Mouse (Mus musculus) layer of hippocampus, adult 2 months (tissue): ENCODE measurements at regions not wholly inside any gene's neighbourhood (a gene's known extent, or its start where the extent isn't known, plus 50 kb on each side); places are given as distances from the start of the nearest gene placed in this dataset.
A peak's percentile ranks its signal among the peaks of the same experiment; 100 is the strongest.

Experiments
- DNase-seq, 2 experiments: peaks; one replicate each; pipeline ENCODE4 v3.0.0; 2022; ENCODE audit warnings: low spot score in 2 of 2
- H3K27ac ChIP-seq: fragments of 200-600 bp; 2 replicates; pipeline ENCODE4 v1.8.1; 2022
- H3K4me3 ChIP-seq: fragments of 200-600 bp; 2 replicates; pipeline ENCODE4 v1.8.1; 2022; ENCODE audit warnings: mild to moderate bottlenecking
- CTCF ChIP-seq: fragments of 200-600 bp; conservative IDR thresholded peaks from 2 replicates; pipeline ENCODE4 v1.8.1; 2022; ENCODE audit warnings: antibody characterized with exemption, mild to moderate bottlenecking, moderate library complexity
- microRNA-seq, 2 experiments: library from miRNA; unstranded; fragments of <30 nt; microRNA quantifications; one replicate each; pipeline ENCODE4 v1.2.0; 2021

DNA sequence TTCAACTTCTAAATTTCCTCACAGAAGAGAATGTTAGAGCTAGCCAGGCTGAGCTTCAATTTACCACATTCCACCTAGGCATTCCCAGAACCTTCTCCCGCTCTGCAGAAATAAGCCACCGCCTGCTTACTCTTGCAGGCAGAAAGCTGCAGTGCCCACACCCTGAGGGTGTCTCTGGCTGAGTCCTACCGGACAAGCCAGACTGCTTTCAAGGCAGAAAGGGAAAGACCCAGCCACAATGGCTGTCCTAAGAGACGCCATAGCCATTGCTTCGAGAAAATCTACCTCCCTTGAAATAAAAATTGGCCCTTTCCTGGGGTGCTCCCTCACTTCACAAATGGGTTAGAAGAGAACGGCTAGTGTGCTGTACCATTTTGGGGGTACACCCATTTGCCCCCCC lies 488.1 kb downstream of the Prss52 start:
- DNase-seq: no peak
- Histone ChIP-seq H3K4me3 (peak overlapping the region; percentile 80), H3K27ac (peak overlapping the region; percentile 97)
- no peak for TF ChIP-seq CTCF

GRCm38 (mm10) chr14:64592706-64593320 lies 488.7 kb downstream of the Prss52 start:
- TF ChIP-seq CTCF: no peak
- DNase-seq: no peak

GRCm38 (mm10) chr14:64593564-64593963 lies 489.5 kb downstream of the Prss52 start:
- H3K27ac ChIP-seq: peak overlapping the region; percentile 97
- no peak for TF ChIP-seq CTCF
- H3K4me3 ChIP-seq: peak overlapping the region; percentile 80
- peak; percentile 83 to 88 for DNase-seq

More at GRCm38 (mm10) chr14:64592706-64593320, 488.7 kb downstream of the Prss52 start:
- H3K4me3 ChIP-seq: peak overlapping the region; percentile 80
- H3K27ac ChIP-seq: peak overlapping the region; percentile 97

DNA sequence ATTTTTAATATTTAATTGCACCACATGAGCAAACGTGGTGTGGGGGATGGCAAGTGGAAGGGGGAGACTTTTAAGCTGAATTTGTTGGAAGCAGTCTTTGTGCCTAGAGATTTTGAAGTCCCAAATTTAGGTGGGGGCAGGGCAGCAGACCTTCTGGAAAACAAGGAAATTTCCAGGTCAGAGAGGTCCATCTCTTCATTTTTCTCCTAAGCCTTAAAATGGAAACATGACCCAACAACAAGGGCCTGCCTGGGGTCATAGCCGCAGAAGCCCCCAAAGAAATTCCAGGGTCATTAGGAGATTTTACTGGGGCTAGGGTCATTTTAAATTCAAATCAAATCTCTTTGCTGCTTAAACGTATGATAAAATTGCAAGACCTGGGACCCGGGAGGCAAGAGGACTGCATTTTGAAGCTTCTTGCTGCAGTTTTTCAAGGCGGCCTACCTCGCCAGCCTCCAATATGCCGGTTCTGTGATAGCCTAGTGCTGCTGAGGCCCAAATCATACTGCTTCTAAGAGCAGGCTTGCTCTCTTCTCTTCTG lies 490.0 kb downstream of the Prss52 start:
- H3K27ac ChIP-seq: peak overlapping the region; percentile 89
- TF ChIP-seq CTCF: no peak
- H3K4me3 ChIP-seq: no peak overlapping the region
- peak in 1 of 2 experiments; percentile 44 for DNase-seq

DNA sequence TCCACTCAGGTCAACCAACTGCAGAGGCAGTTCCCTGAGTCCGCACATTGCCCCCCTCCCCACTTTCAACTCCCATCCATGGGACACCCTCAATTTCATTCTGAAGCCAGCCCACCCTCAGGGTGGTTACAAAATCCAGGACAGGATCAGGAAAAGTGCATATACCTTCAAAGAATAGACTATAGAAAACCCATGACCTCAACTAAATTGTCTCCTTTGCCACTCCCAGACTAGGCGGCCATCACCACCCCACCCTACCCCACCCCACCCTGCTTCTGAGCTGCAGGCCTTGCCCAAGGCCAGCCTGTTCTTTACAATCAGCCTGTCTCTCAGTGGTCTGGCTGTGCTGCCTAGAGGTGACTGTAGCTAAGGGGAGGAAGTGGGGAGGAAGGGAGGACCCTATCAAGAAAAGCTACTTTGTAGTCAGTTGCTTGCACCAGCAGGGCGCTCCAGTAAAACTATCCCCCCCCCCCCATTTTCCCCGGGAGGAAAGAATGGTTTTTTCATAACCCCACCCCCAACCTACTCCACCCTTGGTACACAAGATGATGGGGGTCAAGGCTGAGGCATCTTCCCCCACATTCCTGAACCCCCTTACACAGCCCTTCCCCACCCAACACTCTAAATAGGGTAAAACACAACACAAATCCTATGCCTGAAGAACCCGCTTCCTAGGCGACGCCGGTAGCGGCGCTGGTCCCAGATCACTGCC lies 490.9 kb downstream of the Prss52 start:
- DNase-seq: no peak
- Histone ChIP-seq H3K4me3 (no peak overlapping the region), H3K27ac (peak overlapping the region; percentile 89)

DNA sequence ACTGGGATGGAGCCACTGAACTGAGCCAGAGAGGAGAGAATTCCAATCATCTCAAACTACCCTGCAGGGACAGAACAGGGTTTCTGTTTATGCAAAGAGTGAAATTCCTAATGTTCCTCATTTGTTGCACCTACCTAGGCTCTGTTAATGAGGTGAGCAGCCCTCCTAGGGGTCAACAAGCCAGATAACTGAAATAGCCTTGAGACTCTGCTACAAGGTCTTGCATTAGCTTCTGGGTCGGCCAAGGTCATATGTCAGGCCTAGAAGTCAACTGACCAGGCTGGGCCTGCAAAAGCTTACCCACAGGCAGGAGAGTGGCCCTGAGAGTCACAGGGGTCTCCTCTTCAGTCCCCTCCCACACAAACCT lies 491.4 kb downstream of the Prss52 start:
- Histone ChIP-seq H3K27ac (peak overlapping the region; percentile 89), H3K4me3 (no peak overlapping the region)
- DNase-seq: no peak
- TF ChIP-seq CTCF: no peak

More for the DNA sequence above, 490.9 kb downstream of the Prss52 start:
- TF ChIP-seq CTCF: no peak

GRCm38 (mm10) chr14:64595891-64596290 lies 491.8 kb downstream of the Prss52 start:
- Histone ChIP-seq H3K27ac (peak overlapping the region; percentile 89), H3K4me3 (no peak overlapping the region)
- TF ChIP-seq CTCF: no peak
- DNase-seq: peak in 1 of 2 experiments; percentile 49

DNA sequence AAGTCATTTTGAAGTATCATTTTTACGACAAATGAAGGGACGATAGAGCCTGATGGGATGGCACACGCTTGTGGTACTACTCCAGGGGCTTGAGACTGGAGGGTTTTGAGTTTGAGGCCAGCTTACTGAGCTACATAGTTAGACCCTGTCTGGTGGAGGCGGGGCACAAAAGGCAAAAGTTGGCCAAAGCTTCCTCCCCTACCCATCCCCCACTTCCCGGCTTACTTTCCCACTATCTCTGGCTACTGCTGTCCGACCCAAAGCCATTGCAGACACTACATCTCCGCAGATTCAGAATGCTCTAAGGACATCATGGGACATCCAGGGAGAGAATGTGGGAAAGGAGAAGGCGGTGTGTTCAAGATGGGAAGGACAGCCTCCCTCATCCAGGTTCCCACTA lies 493.1 kb downstream of the Prss52 start:
- Histone ChIP-seq H3K4me3 (no peak overlapping the region), H3K27ac (peak overlapping the region; percentile 67; the same call in 1 of the 2 replicates)
- no peak for DNase-seq
- TF ChIP-seq CTCF: no peak

Small RNA genes lying in the stretch of these regions (microRNA-seq; reads per million reads assigned to microRNA genes)
- gene Mir124a-1 (1.7 to 3.5 reads per million in 2 experiments), gene Mir3078 (7.2 to 10.2 reads per million in 2 experiments)
